ENCODE assay signal across 7 mouse cellular contexts in genomic region chrX:164398456-164398855, GRCm38 (mm10). TPM values are rescaled to one million over a fixed set of nuclear protein-coding genes. Genes with fewer than 3 reads are reported as not detected.
DNase-seq lines count a peak whose midpoint lies in the region; ATAC-seq and TF ChIP-seq lines count a peak whose summit lies in the region.

No protein-coding gene starts in this region.

- H3K9me3 ChIP-seq in intestine, embryonic 15.5 days = no peaks in the 10 kb centered on the region

- no peak for ATAC-seq in Patski
- peak; percentile 75; the same call in 1 of the 2 replicates for ATAC-seq in intestine, embryonic 15.5 days

- no peaks in the 10 kb centered on the region for H3K4me1 ChIP-seq in intestine, embryonic 15.5 days (replicated peaks)
- no peaks in the 10 kb centered on the region for H3K4me1 ChIP-seq in cerebellum, adult 2 months (ENCODE audit: control insufficient read depth, insufficient read depth, low read length)

- peak; percentile 19 for DNase-seq in kidney, postnatal 14 days
- no peak for DNase-seq in kidney, postnatal 10 days
- peak; percentile 53 for DNase-seq in CD4-positive, CD25-positive, alpha-beta regulatory T cell, adult 2 months (ENCODE audit: low read depth, low spot score)
- no peak for DNase-seq in Patski (ENCODE audit: low read depth, low spot score)
- DNase-seq in cerebellum, adult 2 months = no peak
- no peak for DNase-seq in urinary bladder, adult 18-20 months (ENCODE audit: low spot score in 2 of 2)

- peak; percentile 29 for TF ChIP-seq CTCF in Patski (IDR thresholded peaks at IDR 0.05)
- TF ChIP-seq CTCF in cerebellum, adult 2 months (IDR thresholded peaks at IDR 0.05; ENCODE audit: borderline replicate concordance, insufficient read depth, low read depth, low read length) = no peak

- no peak overlapping the region for H3K4me3 ChIP-seq in intestine, embryonic 15.5 days (replicated peaks)
- no peak overlapping the region for H3K4me3 ChIP-seq in cerebellum, adult 2 months (replicated peaks; ENCODE audit: insufficient read depth, low read depth, low read length)

- no peak overlapping the region for H3K4me2 ChIP-seq in intestine, embryonic 15.5 days (replicated peaks)

- CTCF ChIA-PET in Patski (lab: Charles Lee) = interaction anchor here (2.0 kb wide), 1 partner anchor 215 kb away, joined by 8 read pairs; no protein-coding TSS in a partner anchor

- no peak for TF ChIP-seq POLR2A in cerebellum, adult 2 months (IDR thresholded peaks at IDR 0.05; ENCODE audit: borderline replicate concordance, insufficient read depth, low read length)

- H3K27ac ChIP-seq in intestine, embryonic 15.5 days = no peak overlapping the region
- no peak overlapping the region for H3K27ac ChIP-seq in cerebellum, adult 2 months (ENCODE audit: insufficient read depth, low read length)

- H3K27me3 ChIP-seq in Patski = peaks cover 23% of the 10 kb centered on the region
- no peaks in the 10 kb centered on the region for H3K27me3 ChIP-seq in intestine, embryonic 15.5 days (replicated peaks)
- H3K27me3 ChIP-seq in cerebellum, adult 2 months (ENCODE audit: control insufficient read depth, insufficient read depth, low read length) = no peaks in the 10 kb centered on the region

- POLR2A ChIA-PET in Patski (lab: Charles Lee) = no interaction called here

- no peaks in the 10 kb centered on the region for H3K36me3 ChIP-seq in intestine, embryonic 15.5 days

- in situ Hi-C loops in Patski (cut with MboI; ENCODE audit: low pct_unique_long_range_greater_than_20kb) = loop anchor here (5.0 kb wide), 1 partner anchor 211 kb away; no protein-coding TSS in a partner anchor

- WGBS in intestine, embryonic 15.5 days = 57% methylated on average over 3 of the region's 3 CpGs
- 46% methylated on average over 3 of the region's 3 CpGs for WGBS in cerebellum, adult 2 months

- H3K9ac ChIP-seq in intestine, embryonic 15.5 days = no peak overlapping the region

RNA-seq across cellular contexts. Expression of gene Piga, which starts 21.1 kb away (rescaled TPM):
- 7.8 TPM for polyA plus RNA-seq in Patski (2021)
- 19.5 and 19.6 TPM in 2 replicates for polyA plus RNA-seq in intestine, embryonic 15.5 days (2015; fragmentation: Nextera tagmentation; extraction: Ambion mirVana)
- polyA plus RNA-seq in cerebellum, adult 2 months (2012; rRNA removed) = 7.9 and 8.8 TPM in 2 replicates

RNA-seq across cellular contexts. Expression of gene Vegfd, which starts 25.3 kb away (rescaled TPM):
- 0.12 TPM for polyA plus RNA-seq in Patski (2021)
- 2.1 and 2.2 TPM in 2 replicates for polyA plus RNA-seq in intestine, embryonic 15.5 days (2015; fragmentation: Nextera tagmentation; extraction: Ambion mirVana)
- polyA plus RNA-seq in cerebellum, adult 2 months (2012; rRNA removed) = 0.46 and 0.52 TPM in 2 replicates

RNA-seq across cellular contexts. Expression of gene Asb11, which starts 38.3 kb away (rescaled TPM):
- polyA plus RNA-seq in Patski (2021) = not detected
- 0.10 and 0.27 TPM in 2 replicates for polyA plus RNA-seq in intestine, embryonic 15.5 days (2015; fragmentation: Nextera tagmentation; extraction: Ambion mirVana)
- polyA plus RNA-seq in cerebellum, adult 2 months (2012; rRNA removed) = 0.31 and 0.52 TPM in 2 replicates

Comparison
In these comparisons a context has a peak if more than half of its experiments do, and no peak if none do; other contexts are left out.
1. DNase-seq: peak in kidney, postnatal 14 days (single experiment) and CD4-positive, CD25-positive, alpha-beta regulatory T cell, adult 2 months (single experiment); none in kidney, postnatal 10 days (single experiment), Patski (single experiment), cerebellum, adult 2 months (0 of 2) and urinary bladder, adult 18-20 months (0 of 2).